Mouse (Mus musculus): ENCODE measurements around the gene Ccdc13. TPM values are rescaled to one million over a fixed set of nuclear protein-coding genes. Genes with fewer than 3 reads are reported as not detected.

Ccdc13 gene
- under 1 TPM; 0.32 to 0.46 TPM for total RNA-seq (2021)
- long read RNA-seq, experiment 1: 0 reads
- long read RNA-seq, experiment 2: 0 reads

GRCm38 (mm10) chr9:121838829-121839621 lies at the start of gene Ccdc13:
TSS of gene Ccdc13 (minus strand) at chr9:121839461.
- DNase-seq: no peak

- DNase-seq: no peak
These were observed 42.8 kb upstream of the Ccdc13 start for GRCm38 (mm10) chr9:121882015-121882457.

GRCm38 (mm10) chr9:121881301-121881700 lies 42.0 kb upstream of the Ccdc13 start:
- DNase-seq: no peak

GRCm38 (mm10) chr9:121880840-121881239 lies 41.6 kb upstream of the Ccdc13 start:
- DNase-seq: peak; percentile 66

GRCm38 (mm10) chr9:121877052-121877740 lies 37.9 kb upstream of the Ccdc13 start:
- DNase-seq: no peak

- no peak for DNase-seq
These were observed 34.3 kb upstream of the Ccdc13 start for GRCm38 (mm10) chr9:121873578-121873977.

GRCm38 (mm10) chr9:121872062-121872683 lies 32.9 kb upstream of the Ccdc13 start:
- DNase-seq: no peak

- DNase-seq: no peak
These were observed 30.8 kb upstream of the Ccdc13 start for GRCm38 (mm10) chr9:121869973-121870515.

- DNase-seq: no peak
These were observed 30.2 kb upstream of the Ccdc13 start for GRCm38 (mm10) chr9:121869432-121869831.

- DNase-seq: no peak
These were observed 29.0 kb upstream of the Ccdc13 start for GRCm38 (mm10) chr9:121868236-121868635.

- no peak for DNase-seq
These were observed 28.4 kb upstream of the Ccdc13 start for GRCm38 (mm10) chr9:121867632-121868031.

- no peak for DNase-seq
These were observed 26.3 kb upstream of the Ccdc13 start for GRCm38 (mm10) chr9:121865425-121866008.

GRCm38 (mm10) chr9:121864837-121865236 lies 25.6 kb upstream of the Ccdc13 start:
- no peak for DNase-seq

GRCm38 (mm10) chr9:121860921-121861320 lies 21.7 kb upstream of the Ccdc13 start:
- DNase-seq: no peak

- no peak for DNase-seq
These were observed 20.1 kb upstream of the Ccdc13 start for GRCm38 (mm10) chr9:121859345-121859744.

- DNase-seq: no peak
These were observed 18.9 kb upstream of the Ccdc13 start, which contains the start of gene Higd1a for GRCm38 (mm10) chr9:121858153-121858488. TSS of gene Higd1a (minus strand) at chr9:121858362.

GRCm38 (mm10) chr9:121857474-121858152 lies 18.4 kb upstream of the Ccdc13 start:
- peak; percentile 98 for DNase-seq

- DNase-seq: no peak
These were observed 17.6 kb upstream of the Ccdc13 start for GRCm38 (mm10) chr9:121856649-121857416.

GRCm38 (mm10) chr9:121854246-121854645 lies 15.0 kb upstream of the Ccdc13 start:
- no peak for DNase-seq

- DNase-seq: no peak
These were observed 8.6 kb upstream of the Ccdc13 start for GRCm38 (mm10) chr9:121847842-121848241.

- no peak for DNase-seq
These were observed 7.9 kb upstream of the Ccdc13 start for GRCm38 (mm10) chr9:121847138-121847537.

Measured in gastrocnemius, postnatal 25 days (tissue).